Mouse (Mus musculus) urinary bladder, adult 18-20 months (tissue): ENCODE data around the gene Extl2.

Source experiments
- DNase-seq, 2 experiments: peaks; one replicate each; pipeline ENCODE4 v3.0.0; 2022; ENCODE audit warnings: low spot score in 2 of 2, mixed read lengths in 2 of 2

Gene Extl2

DNA sequence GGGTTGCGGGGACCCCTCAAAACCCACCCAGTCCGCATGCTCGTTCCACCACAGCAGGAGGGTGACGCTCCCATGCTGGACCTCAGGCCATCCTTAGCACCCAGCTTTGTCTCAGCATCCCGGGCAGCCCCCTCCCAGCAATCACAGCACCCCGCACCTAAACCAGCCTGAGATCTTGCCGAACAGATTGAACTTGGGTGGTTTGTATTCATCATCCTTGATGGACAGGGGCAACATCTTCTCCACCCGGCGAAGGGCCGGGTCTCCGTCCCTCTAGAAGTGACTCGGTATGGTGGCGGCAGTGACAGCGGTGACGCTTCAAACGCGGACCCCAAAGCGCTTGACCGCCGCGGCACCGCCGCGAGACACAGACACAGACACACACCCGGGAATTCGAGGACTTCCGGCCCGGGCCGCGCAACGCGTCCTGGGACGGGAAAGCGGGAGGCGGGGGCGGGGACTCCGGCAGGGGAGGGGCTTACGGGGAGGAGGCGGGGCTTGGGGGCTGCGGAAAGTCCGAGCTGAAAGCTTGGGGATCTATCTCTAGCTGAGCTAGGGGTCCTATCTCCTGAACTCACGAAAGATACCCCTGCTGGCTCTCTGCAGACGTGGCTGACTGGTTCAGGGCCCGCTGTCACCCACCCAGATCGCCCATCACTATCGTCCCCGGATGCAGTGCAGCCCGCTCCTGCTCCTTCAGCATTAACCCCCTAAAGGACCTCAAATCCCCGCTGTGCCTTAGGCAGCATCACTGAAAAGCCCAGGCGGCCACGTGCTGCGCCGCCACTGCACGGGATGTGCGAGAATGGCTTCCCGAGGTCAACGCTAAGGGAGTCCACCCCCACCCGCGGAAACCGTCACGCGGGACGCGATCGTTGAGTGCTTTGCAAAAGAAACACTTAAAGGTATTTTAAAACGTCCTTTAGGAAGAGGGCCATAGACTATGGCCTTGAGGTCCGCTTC is at the start of gene Extl2, which contains the start of gene Slc30a7:
Gene Extl2 (plus strand): TSS at position 485 of the 963 bp plus-strand sequence.
Gene Slc30a7 (minus strand): TSS at position 429 of the 963 bp plus-strand sequence.
- peak; percentile 71 to 77 for DNase-seq

GRCm38 (mm10) chr3:115961311-115962027 is 45.8 kb upstream of the Extl2 start:
- DNase-seq, result no peak

GRCm38 (mm10) chr3:115962028-115962415 is 45.2 kb upstream of the Extl2 start:
- DNase-seq, result no peak

DNA sequence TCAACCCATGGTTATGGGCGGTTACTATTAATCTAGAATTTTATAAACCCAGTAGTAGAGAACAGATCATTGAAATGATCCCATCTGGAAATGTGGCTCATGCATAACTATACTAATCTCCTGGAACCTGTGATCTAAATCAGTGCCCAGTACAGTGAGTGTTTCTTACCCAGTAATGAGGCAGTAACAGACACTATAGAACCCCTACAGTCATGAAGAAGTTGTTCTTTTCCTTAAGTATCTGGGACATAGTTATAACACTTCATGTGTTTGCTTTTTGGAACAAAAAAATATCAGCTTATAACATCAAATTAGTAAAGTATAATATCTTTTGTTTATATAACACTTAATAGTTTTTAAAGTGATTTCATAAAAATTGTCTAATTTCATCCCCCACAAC is 43.7 kb upstream of the Extl2 start:
- no peak for DNase-seq

- no peak for DNase-seq
Observed at GRCm38 (mm10) chr3:115964071-115964470, 43.2 kb upstream of the Extl2 start.

- no peak for DNase-seq
Observed at GRCm38 (mm10) chr3:115968745-115969530, 38.3 kb upstream of the Extl2 start.

DNA sequence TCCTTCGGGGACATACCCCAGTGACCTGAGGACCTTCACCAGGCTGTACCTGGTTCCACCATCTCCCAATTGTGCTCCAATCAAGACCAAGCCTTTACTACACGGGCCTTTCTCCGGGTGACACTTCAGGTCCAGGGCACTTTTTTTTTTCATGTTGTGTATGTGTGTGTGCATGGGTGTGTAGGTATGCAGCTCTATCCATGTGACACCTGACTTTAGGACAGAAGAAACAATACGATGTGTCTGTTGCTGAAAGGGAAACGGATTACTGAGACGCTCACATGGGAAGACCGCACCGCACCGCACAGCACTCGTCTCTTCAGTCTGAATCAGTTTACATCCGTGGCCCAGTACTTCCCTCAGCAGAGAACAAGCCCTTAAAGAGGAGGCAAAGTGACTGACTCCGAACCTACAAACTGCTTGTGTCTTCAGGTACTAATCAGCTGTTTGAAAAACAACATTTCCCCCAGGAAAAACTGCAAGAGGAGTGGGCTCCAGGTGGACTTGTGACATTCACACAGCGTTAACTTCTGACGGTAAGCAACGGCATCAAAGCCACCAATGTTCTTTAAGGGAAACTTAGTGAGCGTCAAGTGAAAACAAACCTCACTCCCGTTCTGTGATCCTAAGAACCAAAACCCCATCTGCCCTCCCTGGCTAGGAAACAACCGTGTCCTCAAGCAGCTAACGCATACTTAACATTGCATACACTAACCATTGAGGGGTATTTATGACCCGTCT is 36.0 kb upstream of the Extl2 start:
- DNase-seq, result no peak

GRCm38 (mm10) chr3:115971891-115972646 is 35.2 kb upstream of the Extl2 start:
- DNase-seq, result no peak

DNA sequence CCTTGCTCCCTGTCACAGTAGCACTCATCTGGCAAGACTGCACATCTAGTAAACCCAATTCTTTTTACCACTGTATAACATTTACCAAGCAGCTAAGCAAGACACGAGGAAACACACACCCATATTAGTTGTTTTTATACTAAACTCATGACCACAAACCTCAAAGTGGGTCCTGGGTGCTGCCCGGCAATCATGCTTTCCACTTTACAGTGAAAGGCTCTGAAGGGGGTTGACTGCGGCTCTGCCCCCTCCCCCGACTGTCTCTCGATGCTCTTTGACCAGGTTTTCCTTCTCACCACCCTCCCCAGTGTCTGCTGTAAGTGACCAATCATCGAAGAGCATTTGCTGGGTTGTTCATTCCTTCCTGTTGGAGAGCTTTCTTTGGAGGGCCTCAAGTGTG is 33.0 kb upstream of the Extl2 start:
- no peak for DNase-seq

GRCm38 (mm10) chr3:115974995-115975394 is 32.3 kb upstream of the Extl2 start:
- DNase-seq, result no peak

- no peak for DNase-seq
Observed at GRCm38 (mm10) chr3:115979000-115979399, 28.3 kb upstream of the Extl2 start.

- no peak for DNase-seq
Observed at GRCm38 (mm10) chr3:115983217-115983616, 24.0 kb upstream of the Extl2 start.

DNA sequence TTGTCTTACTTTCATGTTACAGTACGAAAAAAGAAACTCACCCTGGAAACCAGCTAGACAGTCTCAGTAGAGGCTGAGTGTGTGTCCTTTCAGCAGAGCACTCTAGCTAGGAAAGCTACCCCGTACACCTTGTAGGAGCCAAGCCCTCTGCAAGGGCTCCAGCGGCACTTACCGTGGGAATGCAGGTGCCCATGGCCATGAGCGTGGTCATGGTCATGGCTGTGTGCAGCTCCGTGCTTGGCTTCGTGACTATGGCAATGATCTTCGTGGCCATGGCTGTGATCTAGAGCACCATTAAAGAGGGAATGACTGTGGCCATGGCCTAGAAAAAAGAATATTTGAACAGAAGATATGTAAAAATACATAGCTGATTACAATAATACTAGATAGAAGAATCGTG is 22.6 kb upstream of the Extl2 start:
- no peak for DNase-seq

DNA sequence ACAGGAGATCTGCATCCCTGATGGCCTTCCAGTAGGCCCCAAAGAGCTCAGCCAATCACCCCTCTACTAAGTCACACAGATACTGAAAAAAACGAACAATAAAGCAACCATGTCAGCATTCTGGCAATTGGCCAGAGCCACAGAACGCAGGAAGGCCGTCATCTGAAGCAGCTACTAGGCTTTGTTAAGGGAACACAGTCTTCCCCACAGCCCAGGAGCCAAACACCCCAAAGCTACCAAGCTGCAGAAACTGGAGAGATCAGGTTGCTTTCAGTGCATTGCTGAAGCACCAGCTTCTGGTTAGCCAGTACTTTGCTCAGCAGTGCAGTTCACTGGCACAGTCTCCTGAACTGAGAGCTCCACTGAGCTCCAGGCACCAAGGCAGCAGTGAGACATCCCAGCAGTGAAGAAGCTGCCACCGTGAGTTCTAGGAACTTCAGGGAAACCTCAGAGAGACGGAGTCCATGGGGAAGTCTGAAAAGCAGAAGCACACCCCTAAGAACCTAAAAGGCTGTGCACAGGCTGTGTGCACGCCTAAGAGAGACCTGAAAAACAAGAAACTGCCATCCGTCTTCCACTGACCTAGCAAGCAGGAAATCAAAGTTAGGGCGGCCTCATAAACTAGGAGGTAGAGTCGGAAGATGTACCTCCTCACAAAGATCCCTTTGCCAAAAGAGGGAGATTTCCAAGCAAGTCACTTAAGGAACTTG is 21.9 kb upstream of the Extl2 start:
- no peak for DNase-seq

DNA sequence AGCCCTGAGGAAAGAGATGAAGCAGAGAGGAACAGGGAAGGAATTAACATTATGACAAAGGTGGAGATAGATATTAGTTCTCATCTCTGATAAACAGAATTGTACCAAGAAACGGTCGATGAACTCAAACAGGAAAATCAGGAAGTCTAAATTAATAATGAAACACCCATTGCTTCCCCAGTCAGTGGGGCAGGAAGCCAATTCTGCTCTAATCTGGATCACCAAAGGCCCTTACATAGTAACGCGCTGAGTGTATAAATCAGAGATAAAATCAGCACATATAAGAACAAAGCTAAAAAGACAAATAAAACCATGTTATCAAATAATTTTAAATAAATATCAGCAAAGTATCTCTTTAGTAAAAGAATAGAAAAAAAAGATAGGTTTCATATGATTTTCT is 15.2 kb upstream of the Extl2 start:
- DNase-seq, result peak in 1 of 2 experiments; percentile 32

GRCm38 (mm10) chr3:115992588-115992987 is 14.7 kb upstream of the Extl2 start:
- DNase-seq, result no peak

- no peak for DNase-seq
Observed at GRCm38 (mm10) chr3:115993025-115993424, 14.2 kb upstream of the Extl2 start.

DNA sequence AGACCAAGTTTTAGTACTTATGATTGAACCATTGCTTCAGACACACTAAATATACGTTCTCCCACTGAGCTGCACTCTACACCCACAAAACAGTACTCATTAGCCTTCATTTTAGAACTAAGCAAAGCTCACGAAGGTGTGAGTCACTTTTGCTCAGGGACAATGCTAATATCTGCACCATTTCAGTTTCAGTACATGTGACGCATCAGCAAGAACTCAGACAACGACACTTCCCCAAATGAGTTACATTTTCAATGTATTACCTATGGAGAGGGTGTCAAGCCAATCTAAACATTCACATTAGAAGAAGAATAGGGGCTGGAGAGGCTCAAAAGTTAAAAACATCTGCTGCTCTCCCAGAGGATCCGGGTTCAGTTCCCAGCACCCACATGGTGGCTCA is 10.3 kb upstream of the Extl2 start:
- DNase-seq, result no peak

GRCm38 (mm10) chr3:116006284-116006977 is 831 bp upstream of the Extl2 start:
- peak in 1 of 2 experiments; percentile 10 for DNase-seq
